Mouse (Mus musculus) liver, postnatal 0 days (tissue): ENCODE results near the gene Macrod1.

Source experiments
- CTCF ChIP-seq: sonication (generic); IDR thresholded peaks from 2 replicates; pipeline ENCODE4 v1.5.1; 2016; ENCODE audit warnings: antibody characterized with exemption, low read depth
- EP300 ChIP-seq: IDR thresholded peaks from 2 replicates; pipeline ENCODE4 v1.6.1; 2016; ENCODE audit warnings: antibody characterized with exemption, low read depth, mild to moderate bottlenecking

DNA sequence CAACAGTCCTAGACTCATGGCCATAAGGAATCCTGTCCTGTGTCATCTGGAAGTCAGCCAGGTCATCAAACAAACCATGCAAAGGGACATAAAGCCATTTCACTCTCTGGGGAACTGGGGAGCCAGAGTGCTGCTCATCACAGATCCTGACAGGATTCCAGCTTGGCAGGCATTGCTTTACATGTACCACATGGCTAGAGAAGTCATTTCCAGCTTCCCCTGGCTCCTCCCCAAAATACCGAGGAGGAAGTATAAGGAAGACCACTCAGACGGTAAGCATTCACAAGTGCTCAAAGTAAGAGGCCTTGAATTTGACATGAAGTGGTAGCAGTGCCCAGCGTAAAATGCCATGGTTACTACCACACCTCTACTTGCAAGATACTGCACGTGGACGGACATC, 157.9 kb downstream of the Macrod1 start:
- TF ChIP-seq CTCF (no peak), EP300 (no peak)
